ENCODE assay signal across 8 mouse cellular contexts in genomic region chr11:95310007-95310647, GRCm38 (mm10). TPM values are rescaled to one million over a fixed set of nuclear protein-coding genes. Genes with fewer than 3 reads are reported as not detected.
DNase-seq lines count a peak whose midpoint lies in the region; ATAC-seq lines count a peak whose summit lies in the region.

Gene Kat7 (minus strand): TSS chr11:95310246.

- ATAC-seq in megakaryocyte progenitor cell, adult 5-6 weeks (replicated peaks; ENCODE audit: poor library complexity) = peak; percentile 82

- peak; percentile 100 for DNase-seq in adipocyte (ENCODE audit: low spot score)
- DNase-seq in embryo, embryonic 10 days (ENCODE audit: low spot score) = peak; percentile 100
- DNase-seq in gastrocnemius, postnatal 10 days = peak; percentile 93
- DNase-seq in induced T-regulatory cell, adult 2 months (ENCODE audit: low read depth) = peak; percentile 99
- peak; percentile 99 for DNase-seq in left cerebral cortex, adult 9 months (ENCODE audit: low spot score in 2 of 2)
- peak; percentile 97 for DNase-seq in right cerebral cortex, postnatal 14 days
- peak; percentile 96 for DNase-seq in urinary bladder, postnatal 4 days (ENCODE audit: low spot score in 2 of 2)

RNA-seq across cellular contexts. Expression of gene Kat7, which starts in this region (rescaled TPM):
- total RNA-seq in gastrocnemius, postnatal 10 days (2021) = 10 to 100 TPM; 29.7 to 31.8 TPM
- 99.1 and 111 TPM in 2 replicates for total RNA-seq in megakaryocyte progenitor cell, adult 5-6 weeks (2015)
- total RNA-seq in megakaryocyte progenitor cell, adult 5-6 weeks (2017) = 70.8 and 73.3 TPM in 2 replicates

Comparison
In these comparisons a context has a peak if more than half of its experiments do, and no peak if none do; other contexts are left out.
1. Peak in every context shown above with its lines: DNase-seq and ATAC-seq.